Mouse (Mus musculus): ENCODE measurements around the gene Dkkl1.
A peak's percentile ranks its signal among the peaks of the same experiment; 100 is the strongest.

Dkkl1 gene

DNA sequence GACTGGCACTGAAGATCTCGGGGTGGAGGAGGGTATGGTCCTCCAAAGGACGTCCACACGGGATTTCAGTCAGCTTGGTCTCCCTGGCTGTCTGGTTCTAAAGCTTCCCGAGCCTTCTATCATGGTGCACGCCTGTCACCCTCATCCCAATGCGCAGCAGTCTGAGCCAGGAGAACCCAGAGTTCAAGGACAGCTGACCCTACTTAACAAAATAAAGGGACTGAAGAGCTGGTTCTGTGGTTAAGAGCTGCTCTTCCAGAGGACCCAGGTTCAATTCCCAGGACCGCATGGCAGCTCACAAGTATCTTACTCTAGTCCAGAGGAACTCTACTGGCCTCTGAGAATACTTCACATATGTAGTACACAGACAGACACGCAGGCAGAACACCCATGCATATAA lies 17.1 kb upstream of the Dkkl1 start:
- DNase-seq = no peak

DNA sequence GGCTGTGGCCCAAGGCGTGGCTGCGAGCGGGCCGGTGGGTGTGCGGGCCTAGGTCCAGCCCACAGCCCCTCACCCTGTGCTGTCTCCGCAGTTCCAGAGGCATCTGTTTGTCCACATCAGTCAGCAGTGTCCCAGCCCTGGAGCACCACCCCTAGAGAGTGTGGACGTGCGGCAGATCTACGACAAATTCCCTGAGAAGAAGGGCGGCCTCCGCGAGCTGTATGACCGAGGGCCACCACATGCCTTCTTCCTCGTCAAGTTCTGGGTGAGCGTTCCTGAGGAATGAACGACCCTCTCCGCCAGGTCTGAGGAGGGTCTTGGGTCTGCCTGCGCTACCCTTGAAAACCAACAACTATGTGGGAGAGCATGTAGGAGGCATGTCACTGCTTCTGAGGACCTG lies 16.6 kb upstream of the Dkkl1 start:
- DNase-seq = no peak

DNA sequence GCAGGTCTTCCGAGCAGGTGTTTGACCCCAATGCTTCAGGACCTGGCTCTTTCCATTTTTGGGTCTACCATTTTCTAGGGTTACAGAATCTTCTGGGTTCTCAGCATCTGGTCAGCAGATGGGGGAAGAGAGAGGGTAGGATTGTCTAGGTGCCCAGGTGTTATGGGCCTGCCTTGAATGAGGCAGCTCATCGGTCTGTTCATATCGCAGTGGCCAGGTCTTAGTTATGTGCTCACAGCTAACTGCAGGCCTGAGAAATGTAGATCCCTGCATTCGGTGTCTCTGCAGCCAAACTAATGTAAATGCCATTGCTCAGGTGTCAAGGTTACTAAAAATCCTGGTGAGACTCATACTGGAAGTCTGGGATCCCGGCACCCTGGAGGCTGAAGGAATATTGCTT lies 14.5 kb upstream of the Dkkl1 start:
- DNase-seq = no peak

DNA sequence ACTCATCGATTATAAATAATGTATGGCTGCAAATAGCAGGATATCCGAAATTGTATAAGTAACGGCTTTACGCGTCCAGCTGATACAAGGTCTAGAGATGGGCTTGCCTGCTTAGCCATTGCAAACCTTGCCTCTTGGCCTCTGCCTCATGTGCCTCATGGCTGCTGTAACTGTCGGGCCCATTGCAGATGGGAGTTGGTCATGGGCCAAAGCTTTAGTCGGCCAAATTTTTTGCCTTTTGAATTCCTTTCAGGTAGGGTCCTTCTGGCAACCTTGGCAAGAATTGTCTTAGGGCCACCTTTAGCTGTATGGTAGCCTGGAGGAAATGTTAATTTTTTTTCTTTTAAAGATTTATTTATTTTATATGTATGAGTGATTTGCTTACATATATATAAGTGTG lies 12.9 kb upstream of the Dkkl1 start:
- DNase-seq = no peak

DNA sequence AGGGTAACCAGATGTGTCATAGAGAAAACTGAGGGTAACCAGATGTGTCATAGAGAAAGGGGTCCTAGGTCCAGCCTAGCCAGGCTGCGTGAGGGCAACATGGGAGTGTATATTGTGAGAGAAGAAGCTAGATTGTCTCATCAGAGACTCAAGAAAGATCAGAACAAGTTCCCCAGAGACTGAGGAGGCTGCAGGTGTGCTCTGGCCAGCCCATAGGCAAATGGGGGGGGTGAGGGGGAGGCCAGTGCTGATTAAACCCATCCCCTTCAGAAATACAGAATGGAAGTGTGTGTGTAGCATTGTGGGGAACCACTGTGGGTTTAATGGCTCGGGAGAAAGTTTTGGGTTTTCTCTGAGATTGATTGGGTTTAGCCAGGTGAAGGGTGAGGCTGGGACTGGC lies 9.7 kb upstream of the Dkkl1 start:
- DNase-seq = no peak

DNA sequence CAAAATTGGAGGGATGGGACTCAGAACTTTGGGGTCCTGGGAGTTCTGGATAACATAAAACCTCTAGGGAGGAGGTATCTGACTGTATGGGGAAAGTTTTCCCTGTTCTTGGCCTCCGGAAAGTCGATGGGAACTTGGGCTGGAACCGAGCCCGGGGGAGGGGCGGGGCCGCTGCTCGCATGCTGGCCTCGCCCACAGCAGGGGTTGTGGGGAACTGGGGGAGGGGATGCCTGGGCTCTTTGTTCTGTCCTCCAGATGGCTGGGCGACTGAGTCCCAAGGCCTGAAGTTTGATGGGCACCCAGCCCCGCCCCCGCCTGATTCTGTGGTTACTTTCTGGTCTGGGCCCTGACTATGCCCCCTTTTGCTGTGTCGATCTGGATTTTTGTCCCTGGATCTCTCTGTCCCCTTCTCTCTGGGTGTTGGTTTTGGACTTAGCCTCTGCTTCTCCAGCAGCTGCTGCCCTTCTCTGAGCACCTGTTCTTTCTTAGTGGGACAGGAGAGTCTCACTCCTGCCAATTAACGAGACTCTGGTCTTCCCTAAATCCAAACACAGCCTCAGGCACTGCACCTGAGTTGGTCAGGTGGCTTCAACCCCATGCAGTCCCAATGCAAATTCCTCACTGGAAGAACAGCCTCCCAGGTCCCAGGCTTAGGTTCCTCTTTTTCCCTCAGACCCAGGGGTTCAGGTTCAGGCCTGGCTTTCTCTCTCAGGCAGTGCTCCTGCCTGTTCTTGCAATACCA lies 4.7 kb upstream of the Dkkl1 start:
- peak; percentile 70 for DNase-seq

DNA sequence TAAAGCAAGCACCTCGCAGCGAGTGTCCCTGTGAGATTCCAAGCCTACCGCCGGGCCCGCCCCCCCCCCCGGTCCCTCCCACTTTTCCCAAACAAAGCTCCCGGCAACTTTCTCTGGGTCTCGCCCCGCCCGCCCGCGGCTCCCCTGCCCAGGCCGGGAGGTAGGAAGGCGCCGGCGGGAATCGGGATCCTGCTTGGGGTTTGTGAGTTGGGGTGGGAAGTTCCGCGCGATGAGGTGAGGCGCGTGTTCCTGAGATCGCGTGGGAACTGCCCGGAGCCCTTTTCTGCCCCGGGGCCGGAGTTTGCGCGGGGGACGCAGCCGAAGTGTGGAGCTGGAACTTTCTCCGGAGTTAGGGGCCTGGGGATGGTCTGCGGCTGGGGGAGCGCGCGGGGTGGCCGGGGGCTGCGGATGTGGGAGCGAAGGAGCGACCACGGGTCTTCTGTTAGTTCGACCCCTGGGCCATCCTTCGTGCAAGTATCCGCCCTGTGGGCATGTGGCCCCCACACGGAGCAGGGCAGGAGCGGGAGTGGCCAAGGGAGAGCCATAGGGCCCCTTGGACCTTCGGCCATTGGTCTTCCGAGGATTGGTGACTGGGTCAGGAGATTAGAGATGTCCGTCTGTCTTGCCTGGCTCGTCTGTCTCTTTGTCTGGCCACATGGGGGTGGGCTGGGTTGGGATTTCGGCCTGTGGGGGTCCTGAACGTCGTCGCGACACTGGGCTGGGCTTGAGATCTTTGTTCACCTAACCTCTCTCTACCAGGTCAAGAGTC lies 3.9 kb upstream of the Dkkl1 start, which contains the start of gene Tead2:
Gene Tead2, plus strand, starts transcription at position 81 of the 769 bp plus-strand sequence.
- no peak for DNase-seq

DNA sequence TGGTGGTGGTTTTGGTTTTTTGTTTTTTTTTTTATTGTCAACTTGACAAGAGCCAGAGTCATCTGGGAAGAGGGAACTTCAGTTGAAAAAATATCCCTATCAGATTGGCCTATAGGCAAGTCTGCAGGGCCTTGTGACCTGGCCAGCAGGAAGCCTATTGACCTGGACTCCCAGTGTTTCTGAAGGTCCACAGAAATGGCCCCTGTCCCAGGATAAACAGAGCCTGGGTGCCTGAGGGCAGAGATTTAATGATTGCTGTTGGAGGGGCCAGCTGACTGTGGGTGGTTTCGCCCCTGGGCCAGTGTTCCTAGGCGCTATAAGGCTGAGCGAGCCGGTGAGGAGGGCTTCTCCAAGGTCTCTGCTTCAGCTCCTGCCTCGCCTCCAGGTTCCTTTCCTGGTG lies 1.8 kb upstream of the Dkkl1 start:
- DNase-seq = no peak

DNA sequence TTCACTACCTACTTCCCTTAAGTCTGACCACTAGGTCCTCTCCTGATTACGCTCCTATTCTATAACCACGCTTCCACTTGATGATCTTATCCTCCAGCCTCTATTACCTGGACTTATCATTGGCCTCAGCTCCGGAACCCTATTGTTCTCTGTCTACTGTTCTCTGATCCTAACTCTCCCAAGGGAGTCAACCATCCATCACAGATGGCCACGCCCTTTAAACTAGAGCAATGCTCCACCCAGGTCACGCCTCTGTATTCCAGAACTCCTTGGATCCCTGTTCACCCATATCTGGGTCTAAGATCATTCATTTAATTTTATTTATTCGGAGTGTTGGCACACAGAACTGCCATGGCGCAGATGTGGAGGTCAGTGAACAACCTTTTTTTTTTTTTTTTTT lies 409 bp upstream of the Dkkl1 start:
- DNase-seq = no peak

DNA sequence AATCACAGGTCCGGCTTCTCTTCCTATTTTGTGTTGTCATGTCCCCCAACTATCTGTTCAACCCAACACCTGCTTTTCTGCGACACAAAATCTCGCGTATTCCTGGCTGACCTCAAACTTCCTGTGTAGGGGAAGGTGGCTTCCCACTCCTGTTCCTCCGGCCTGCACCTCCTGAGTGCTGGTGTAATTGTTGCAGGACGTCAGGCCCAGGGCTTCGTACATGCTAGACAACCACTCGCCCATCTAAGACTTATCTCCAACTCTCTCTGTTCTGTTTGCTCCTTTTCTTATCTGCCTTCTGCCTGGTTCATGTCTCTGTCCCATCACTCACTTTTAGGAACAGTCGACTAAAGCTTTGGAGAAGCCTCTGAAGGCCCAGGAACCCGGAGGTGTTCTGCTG lies 877 bp downstream of the Dkkl1 start:
- DNase-seq = no peak

DNA sequence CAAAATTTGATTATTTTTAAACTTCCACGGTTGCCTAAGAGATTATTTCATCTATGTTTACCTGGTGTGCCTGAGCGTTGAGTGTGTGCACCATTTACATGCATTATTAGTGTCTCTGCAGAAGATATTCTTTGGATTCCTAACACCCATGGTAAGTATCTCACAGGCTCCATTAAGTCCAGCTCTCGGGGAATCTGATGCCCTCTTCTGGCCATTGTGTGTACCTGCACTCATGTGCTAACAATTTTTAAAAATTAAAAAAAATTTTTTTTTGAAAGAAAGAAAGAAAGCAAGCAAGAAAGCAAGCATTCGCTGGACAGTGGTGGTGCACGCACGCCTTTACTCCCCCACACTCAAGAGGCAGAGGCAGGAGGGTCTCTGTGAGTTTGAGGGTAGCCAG lies 3.7 kb downstream of the Dkkl1 start:
- DNase-seq = no peak

DNA sequence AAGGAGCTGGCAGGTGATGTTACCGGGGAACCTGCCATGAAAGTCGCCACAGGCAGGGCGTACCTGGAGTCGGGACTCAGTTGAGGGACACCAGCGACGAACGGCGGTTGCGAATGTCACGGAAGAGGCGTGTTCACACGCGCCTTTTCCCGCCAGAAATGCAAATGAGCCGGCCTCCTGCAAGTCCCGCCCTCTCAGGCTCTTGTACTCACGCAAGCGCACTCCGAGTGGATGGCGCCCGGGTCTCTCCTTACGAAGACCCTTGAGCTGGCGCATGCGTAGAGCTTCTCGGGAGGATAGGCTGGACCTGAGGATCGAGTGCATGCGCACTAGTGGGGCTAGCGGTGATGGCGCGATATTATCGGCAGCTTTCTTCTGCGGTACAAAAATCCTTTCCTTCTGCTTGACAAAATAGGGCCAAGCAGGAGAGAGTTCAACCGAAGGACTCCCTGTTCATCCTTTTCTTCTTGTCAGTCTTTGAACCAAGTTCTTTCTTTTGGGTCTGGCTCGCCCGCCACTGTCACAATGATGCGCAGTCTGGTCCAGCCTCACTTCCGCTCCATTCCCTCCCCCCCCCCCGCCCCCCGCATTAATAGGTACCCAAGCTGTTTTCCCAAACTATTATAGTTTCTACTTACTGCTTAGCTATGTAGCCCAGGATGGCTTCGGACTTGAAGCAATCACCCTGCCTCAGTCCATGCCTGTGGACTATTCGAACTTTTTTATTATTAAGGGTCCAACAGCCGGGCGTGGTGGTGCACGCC lies 7.4 kb downstream of the Dkkl1 start, which contains the start of gene Ccdc155:
Gene Ccdc155, minus strand, starts transcription at position 513 of the 764 bp plus-strand sequence.
- DNase-seq = peak; percentile 94

DNA sequence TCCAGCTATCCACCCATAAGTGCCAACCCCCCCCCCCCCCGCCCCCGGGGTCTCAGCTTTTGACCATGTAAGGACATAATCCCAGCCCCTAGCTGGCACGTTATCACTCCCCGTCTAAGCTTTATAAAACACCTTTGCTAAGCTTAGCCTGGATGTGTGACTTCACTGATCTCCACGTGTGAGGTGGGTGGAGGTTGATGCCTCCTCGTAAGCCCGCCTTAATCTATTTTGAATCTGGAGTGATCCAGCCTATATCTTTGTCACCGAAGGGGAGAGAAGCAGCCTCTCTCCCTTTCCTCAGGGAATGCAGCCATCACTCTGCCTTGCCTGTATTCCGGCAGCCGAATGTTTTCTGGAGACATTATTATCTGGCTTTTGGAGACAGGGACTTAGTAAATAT lies 9.3 kb downstream of the Dkkl1 start:
- no peak for DNase-seq

DNA sequence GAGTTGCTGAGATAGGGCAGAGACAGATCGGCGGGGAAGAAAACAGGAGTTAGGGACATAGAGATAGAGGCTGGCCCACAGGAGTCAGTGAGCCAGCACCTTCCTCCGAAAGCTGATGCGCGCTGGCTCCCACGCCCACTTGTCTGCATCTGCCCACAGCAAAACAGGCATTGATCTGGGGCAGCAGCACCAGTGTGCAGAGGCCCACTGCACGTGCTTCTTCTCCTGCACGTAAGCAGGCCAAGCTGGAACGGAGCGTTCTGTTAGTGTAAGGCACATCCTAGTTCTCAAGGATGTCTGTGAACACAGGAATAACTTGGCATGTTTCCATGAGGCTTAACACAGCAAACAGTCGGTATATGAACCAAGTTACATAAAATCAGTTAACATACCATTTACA lies 13.0 kb downstream of the Dkkl1 start:
- DNase-seq = no peak

DNA sequence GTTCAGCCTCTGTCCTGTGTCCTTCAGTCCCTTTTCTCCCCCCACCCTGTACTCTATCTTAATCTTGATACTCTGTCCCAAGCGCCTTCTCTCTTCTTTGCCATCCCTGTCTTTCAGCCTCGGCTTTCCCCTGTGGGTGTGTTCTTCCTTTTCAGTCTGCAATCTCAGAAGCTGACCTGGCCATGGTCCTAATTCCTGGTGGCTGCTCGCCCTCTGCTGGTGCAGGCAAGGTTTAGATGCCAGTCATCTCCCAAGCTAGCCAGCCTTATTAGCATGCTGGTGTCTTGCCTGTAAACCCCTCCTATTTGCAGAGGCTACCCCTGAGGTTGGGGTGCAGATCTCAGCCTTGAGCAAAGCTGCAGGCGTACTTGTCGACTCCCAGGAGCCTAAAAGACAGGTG lies 13.5 kb downstream of the Dkkl1 start:
- DNase-seq = peak; percentile 63

DNA sequence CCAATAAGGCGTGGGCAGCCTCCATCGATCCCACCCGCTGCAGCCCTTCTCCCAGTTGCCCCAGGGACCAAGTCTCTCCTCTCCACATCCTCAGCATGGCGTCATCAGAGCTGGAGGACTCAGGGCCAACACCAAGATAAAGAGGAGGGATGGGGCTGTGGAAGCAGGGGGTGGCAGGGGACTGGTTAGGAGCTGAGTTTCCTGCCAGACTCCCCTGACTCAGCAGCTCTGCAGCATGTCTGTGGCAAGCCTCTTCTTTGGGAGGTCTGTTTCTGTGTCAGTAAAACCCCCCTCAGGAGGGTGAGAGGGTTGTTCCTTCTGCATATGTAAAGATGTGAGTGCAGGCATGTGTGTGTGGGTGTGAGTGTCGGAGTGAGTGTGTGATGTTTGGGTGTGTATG lies 15.0 kb downstream of the Dkkl1 start:
- no peak for DNase-seq

DNA sequence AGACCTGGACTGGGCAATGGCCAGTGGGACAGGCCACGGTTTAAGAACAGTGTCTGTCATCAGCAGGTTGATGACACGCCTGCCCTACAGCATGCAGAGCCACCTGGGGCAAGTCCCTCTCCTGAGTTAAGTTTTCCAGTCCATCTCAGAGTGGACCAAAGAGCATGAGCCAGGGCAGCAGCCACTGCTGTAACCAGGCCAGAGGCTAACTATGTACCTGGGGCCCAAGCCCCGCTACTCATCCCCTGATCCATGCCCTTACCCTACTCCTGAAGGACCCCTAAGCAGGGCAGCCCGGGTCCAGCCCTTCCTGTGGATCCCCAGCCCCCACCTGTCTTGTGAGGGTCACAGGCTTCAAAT lies 15.8 kb downstream of the Dkkl1 start:
- DNase-seq = no peak

DNA sequence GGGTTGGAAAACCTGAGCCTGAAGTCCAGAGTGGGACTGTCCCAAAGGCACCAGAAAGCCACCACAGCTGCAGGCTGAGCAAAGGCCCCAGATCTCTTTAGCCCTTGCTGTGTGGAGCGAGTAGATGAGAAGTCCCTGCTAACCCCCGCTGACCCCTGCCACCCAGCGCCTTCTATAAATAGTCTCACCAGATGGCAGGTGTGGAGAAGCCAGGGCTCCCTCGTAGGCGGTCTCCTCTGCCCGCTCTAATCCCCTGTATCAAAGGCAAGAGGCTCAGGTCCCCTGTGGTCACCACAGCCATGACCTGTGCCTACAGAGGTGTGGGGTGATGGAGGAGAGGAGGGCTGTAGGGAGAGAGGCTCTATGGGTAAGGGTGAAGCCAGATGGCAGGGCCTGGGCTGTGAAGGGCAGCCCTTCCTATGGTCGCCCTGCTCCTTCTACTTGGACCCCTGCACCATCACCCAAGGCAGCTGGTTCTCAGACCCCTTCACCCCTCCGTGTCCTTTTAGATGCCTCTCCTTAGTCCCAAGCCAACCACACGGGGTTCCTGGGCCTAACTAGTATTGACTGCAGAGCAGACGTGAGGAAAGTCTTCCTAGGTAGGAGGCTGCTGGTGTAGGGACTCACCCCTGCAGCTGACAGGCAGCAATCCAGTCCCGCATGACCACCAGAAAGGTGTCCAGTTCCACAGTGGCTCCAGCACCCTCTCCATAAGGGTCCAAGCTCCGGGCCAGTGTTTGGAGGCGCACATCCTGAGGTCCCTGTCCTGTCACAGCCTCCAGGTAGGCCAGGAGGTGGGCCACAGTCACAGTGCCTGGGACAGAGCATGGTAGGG lies 16.4 kb downstream of the Dkkl1 start:
- no peak for DNase-seq

DNA sequence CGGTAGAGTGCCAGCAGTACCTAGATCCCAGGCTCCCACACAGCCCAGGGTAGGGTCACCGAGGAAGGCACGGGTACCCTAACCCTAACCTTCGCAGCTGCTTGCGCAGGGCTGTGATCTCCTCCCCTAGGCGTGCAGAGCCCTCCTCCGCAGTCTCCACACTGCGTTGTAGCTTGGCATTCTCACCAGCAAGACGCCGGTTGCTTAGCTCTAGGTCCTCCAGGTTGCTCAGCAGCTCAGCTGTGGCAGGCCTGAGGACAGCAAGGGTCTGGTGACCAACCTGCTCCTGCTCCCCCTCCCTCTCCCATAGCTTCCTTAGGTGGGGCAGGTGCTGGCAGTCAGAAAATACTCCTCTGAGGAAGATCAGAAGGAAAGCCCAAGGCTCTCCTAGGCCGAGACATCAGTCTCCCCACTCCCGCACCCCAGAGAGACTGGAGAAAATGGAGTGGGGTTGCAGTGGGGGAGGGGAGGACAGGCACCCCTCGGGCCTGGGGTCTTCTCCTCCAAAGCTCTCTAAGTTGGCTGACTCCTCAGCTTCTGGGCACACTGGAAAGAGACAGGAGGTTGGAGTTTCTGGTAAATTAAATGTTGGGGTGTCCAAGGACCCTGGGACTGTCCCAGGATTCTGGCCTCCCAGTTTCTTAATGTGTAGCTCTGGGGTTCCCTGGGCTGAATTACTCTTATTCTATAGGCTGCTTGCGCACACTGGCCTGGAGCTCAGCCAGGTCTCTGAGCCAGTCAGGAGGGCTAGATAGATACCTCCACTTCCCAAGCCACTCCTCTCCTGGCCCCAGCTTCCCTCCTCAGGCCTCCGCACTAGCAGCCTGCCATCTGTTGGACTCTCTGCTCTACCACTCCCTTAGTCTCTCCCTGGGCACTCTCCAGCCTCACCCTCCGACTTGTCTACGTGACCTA lies 17.8 kb downstream of the Dkkl1 start:
- DNase-seq = no peak

DNA sequence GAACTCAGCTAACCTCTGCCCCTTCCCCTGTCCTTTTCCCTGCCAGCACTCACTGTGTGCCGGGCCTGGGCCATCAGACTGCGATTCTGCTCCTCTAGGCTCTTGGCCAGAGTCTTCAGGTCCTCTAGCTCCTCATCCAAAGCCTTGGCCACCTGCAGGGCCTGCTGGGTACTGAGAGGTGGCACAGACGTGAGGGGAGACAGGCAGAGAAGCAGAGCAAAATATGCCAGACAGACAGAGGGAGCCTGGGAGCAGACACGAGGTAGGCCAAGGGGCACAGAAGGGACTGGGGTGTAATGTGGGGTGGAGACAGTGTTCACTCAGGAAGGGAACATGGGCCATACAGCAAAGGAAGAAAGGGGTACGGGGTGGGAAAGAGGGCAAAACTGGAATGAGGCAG lies 18.5 kb downstream of the Dkkl1 start:
- DNase-seq = no peak

DNA sequence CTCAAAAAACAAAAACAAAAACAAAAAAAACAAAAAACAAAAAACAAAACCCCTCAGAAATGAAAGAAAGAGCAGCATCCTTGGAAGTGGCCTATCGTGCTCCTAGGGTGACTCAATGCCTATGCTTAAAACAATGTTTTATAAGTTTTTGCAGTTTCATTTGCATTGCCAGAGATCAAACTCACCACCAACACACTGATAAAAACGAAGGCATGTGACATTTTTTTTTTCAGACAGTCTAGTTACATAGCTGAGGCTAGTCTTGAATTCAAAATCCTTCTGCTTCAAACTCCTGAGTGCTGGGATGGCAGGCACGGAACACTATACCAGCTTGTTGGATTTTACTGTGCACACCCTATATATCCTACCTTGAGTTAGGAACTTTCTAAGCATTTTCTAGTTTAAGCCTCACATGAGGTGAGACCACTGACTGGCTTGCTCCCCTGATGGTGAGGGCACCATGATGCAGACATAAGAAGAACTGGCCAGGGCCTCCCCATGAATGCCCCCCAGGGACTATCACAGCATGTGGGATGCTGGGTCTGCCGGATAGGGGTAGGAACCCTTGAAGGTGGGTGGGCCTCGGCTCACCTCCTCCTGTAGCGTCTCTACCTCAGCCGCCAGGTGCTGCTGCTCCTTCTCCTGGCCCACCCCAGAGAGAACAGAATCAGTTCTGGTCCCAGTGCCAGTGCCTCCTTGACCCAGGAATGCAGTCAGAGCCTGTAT lies 19.2 kb downstream of the Dkkl1 start:
- no peak for DNase-seq

All from right cerebral cortex, postnatal 4 days (tissue).